Mouse (Mus musculus) urinary bladder, adult 2 months (tissue): ENCODE results near the gene Dlec1. TPM values are rescaled to one million over a fixed set of nuclear protein-coding genes. Genes with fewer than 3 reads are reported as not detected.
A peak's percentile ranks its signal among the peaks of the same experiment; 100 is the strongest.

Experiments used
- DNase-seq: peaks from one replicate; pipeline ENCODE4 v3.0.0; 2022; ENCODE audit warnings: low spot score
- polyA plus RNA-seq: library from polyadenylated mRNA; depleted of rRNA; stranded (reverse); fragments of >200 nt; gene quantifications from 2 replicates; pipeline ENCODE4 v1.2.3, GENCODE M21; 2012; rRNA removed

Dlec1 gene
- polyA plus RNA-seq, result 3.2 and 4.2 TPM in 2 replicates

GRCm38 (mm10) chr9:119101992-119102782 is at the start of gene Dlec1:
Gene Dlec1, plus strand, starts transcription at chr9:119102478.
- no peak for DNase-seq

- DNase-seq, result no peak
Measured at GRCm38 (mm10) chr9:119053964-119054576, 48.2 kb upstream of the Dlec1 start.

GRCm38 (mm10) chr9:119055336-119055735 is 46.9 kb upstream of the Dlec1 start:
- DNase-seq, result no peak

- no peak for DNase-seq
Measured at GRCm38 (mm10) chr9:119058245-119058644, 44.0 kb upstream of the Dlec1 start.

GRCm38 (mm10) chr9:119060701-119061100 is 41.6 kb upstream of the Dlec1 start:
- no peak for DNase-seq

- DNase-seq, result no peak
Measured at GRCm38 (mm10) chr9:119063036-119063644, 39.1 kb upstream of the Dlec1 start.

- no peak for DNase-seq
Measured at GRCm38 (mm10) chr9:119064296-119064695, 38.0 kb upstream of the Dlec1 start.

- DNase-seq, result peak; percentile 57
Measured at GRCm38 (mm10) chr9:119067601-119068000, 34.7 kb upstream of the Dlec1 start.

- DNase-seq, result no peak
Measured at GRCm38 (mm10) chr9:119068266-119068665, 34.0 kb upstream of the Dlec1 start.

GRCm38 (mm10) chr9:119070173-119070825 is 32.0 kb upstream of the Dlec1 start:
- DNase-seq, result no peak

GRCm38 (mm10) chr9:119071786-119072185 is 30.5 kb upstream of the Dlec1 start:
- no peak for DNase-seq

- no peak for DNase-seq
Measured at GRCm38 (mm10) chr9:119073184-119073895, 28.9 kb upstream of the Dlec1 start.

GRCm38 (mm10) chr9:119075685-119076084 is 26.6 kb upstream of the Dlec1 start:
- DNase-seq, result no peak

GRCm38 (mm10) chr9:119080040-119080675 is 22.1 kb upstream of the Dlec1 start:
- no peak for DNase-seq

GRCm38 (mm10) chr9:119082039-119082438 is 20.2 kb upstream of the Dlec1 start:
- DNase-seq, result no peak

GRCm38 (mm10) chr9:119082656-119083430 is 19.4 kb upstream of the Dlec1 start:
- no peak for DNase-seq

GRCm38 (mm10) chr9:119083966-119084365 is 18.3 kb upstream of the Dlec1 start:
- DNase-seq, result no peak

GRCm38 (mm10) chr9:119086451-119086850 is 15.8 kb upstream of the Dlec1 start:
- DNase-seq, result no peak

- DNase-seq, result no peak
Measured at GRCm38 (mm10) chr9:119087309-119087708, 15.0 kb upstream of the Dlec1 start.

GRCm38 (mm10) chr9:119088148-119088801 is 14.0 kb upstream of the Dlec1 start:
- peak; percentile 79 for DNase-seq
